Mouse (Mus musculus): ENCODE results near the gene Enpp1.

The Enpp1 gene

DNA sequence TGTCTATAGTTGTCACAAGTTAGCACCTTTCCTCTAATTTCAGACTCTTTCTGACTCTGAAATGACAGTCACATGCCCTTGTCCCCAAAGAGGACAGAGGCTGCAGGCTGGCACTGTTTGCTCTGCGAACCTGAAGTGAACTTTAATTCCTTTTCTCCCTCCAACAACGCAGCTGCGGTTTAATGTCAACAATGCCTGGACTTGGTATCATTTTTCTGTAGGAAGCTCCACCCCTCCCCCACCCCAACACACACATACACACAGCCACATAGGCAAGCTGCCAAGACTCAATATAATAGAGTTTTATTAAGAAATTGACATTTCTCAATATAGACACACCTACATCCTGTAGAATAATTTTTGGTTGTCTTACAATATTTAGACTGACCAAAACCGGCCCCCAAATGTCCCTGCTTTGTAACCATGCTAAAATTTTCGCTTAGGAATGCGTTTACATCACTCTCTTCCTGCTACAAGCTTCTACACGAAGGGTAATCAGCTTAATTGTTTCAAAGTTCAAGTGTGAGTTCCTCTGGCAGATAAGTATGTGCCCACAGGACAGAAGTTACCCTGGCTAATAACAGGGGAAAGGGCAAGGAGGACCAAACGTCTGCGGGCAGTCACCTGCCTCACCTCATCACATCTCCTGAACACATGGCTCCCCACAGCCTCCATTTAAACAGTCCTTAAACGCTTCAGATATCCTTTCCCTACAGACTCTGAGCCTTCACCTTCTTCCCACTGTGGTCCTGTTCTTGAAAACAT lies 73.5 kb downstream of the Enpp1 start:
- in situ Hi-C loops (cut with MboI, MseI): loop anchor here in 1 of 2 experiments (10.0 kb wide), 1 partner anchor 226 kb away; the partner anchor contains the start of gene Med23

GRCm38 (mm10) chr10:24636986-24637385 lies 75.0 kb downstream of the Enpp1 start:
- in situ Hi-C loops (cut with MboI, MseI): loop anchor here in 1 of 2 experiments (10.0 kb wide), 1 partner anchor 228 kb away; the partner anchor contains the start of gene Med23

DNA sequence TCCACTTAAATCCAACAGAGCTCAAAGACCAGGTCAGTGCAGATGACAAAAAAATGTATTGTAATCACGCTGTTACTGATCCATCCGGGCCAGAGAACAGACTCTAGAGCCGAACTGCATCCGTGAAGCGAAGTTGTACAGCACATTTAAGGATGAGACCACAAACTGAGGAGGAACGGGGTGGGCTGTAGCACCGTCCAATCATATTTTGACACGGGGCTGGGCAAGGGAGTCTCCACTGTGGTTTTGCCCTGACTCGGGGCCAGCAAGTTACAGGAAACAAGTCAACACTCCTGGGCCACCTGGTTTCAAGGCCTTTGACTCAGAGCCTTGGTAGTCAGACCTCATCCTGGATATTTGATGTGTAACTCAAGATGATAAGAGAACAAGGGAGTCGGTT lies 76.1 kb downstream of the Enpp1 start:
- in situ Hi-C loops (cut with MboI, MseI): loop anchor here in 1 of 2 experiments (10.0 kb wide), 1 partner anchor 229 kb away; the partner anchor contains the start of gene Med23

DNA sequence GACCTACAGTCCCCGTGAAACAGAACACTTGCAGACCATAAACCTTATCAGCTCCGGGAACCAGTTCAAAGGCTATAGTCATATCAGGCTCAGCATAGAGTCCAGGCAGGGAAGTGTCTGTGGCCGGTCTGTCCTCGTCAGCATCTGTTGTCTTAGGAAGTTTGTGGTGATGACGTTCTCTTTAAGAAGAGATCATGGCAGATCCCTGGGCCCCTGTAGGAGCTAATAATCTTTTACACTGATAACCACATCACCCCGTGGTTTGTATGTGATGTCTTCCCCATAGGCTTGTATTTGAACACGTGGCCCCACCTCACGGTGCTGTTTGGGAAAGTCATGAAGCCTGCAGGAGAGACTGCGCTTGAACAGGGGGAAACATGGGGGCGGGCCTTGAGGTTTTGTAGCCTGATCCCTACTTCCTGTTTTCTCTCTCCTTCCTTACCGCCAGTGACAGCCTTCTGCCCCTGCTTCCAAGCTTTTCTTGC lies 76.6 kb downstream of the Enpp1 start:
- in situ Hi-C loops (cut with MboI, MseI): loop anchor here in 1 of 2 experiments (10.0 kb wide), 1 partner anchor 229 kb away; the partner anchor contains the start of gene Med23

GRCm38 (mm10) chr10:24634288-24634687 lies 77.7 kb downstream of the Enpp1 start:
- in situ Hi-C loops (cut with MboI, MseI): loop anchor here (5.0 to 10.0 kb wide), 2 partner anchors 73 to 231 kb away; partner anchors contain the start of gene Med23 (in 1 of the 2)

- in situ Hi-C loops (cut with MboI, MseI): loop anchor here (5.0 to 10.0 kb wide), 2 partner anchors 76 to 234 kb away; partner anchors contain the start of gene Med23 (in 1 of the 2)
Observed at GRCm38 (mm10) chr10:24631122-24631521, 80.8 kb downstream of the Enpp1 start.

GRCm38 (mm10) chr10:24630469-24631081 lies 81.4 kb downstream of the Enpp1 start:
- in situ Hi-C loops (cut with MboI, MseI): loop anchor here (5.0 to 10.0 kb wide), 2 partner anchors 77 to 234 kb away; partner anchors contain the start of gene Med23 (in 1 of the 2)

- in situ Hi-C loops (cut with MboI, MseI): no loop called here
Observed at GRCm38 (mm10) chr10:24629086-24629720, 82.8 kb downstream of the Enpp1 start.

- in situ Hi-C loops (cut with MboI, MseI): no loop called here
Observed at GRCm38 (mm10) chr10:24628466-24628865, 83.5 kb downstream of the Enpp1 start.

DNA sequence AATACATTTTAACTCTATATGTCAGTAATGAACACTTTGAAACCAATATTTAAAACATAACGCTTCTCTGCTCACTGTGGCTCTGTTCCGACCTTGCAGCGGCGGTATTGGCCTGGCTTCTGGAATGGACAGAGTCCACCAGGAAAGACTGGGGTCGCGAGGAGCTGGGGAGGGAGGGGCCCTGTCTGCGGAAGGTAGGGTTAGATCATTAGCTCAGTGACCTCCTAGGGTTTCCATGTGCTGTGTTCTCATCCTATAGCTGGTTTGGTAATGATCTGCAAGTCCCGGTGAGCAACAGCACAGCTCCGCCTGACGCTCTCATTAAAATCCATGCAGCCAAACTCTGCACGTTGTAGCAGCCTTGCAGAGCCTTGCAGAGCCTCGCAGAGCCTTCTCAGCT lies 84.7 kb downstream of the Enpp1 start:
- in situ Hi-C loops (cut with MboI, MseI): no loop called here

DNA sequence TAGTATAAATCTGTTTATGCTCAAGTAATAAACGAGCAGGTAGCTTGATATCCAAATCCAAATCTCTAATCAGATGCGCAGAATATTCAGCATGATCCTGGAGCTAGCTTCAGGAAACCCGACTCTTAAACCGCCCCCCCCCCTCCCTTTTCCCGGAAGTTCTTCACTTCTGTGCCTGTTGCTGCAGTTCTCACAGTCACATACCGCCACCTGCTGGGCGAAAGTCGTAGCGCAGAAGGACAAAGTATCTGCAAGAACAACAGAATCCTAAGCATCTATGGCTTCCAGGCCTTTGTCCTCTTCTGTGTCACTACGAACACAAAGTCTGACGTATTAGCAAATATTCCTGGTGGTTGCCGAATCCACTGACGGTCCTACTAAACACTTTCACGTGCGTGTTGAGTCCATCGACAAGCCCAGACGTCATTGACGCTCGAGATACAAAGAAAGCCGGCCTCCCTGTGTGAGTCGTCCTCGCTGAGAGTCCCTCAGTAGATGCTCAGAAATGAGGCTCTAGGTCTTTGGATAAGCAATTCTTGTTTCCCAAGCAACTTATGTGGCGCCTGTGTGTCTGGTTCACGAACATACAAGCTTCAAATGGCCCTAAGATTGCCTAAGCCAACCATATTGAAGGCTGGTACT lies 86.8 kb downstream of the Enpp1 start:
- in situ Hi-C loops (cut with MboI, MseI): no loop called here

DNA sequence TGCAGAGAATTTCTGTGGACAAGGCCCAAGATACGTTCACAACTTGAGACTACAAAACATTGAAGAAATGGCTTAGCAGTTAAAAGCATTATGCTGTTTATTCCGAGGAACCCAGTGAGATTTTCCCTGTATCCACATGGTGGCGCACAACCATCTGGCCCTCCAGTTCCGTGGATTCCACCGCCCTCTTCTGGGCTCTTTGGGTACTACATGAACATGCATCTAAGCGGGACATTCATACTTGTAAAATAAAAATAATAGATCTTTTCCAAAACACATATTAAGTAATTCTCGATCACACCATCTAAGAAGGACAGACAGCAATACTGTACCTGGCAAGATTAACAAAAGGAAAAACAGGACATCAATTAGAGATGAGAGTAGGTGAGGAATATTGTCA lies 89.4 kb downstream of the Enpp1 start:
- in situ Hi-C loops (cut with MboI, MseI): no loop called here

DNA sequence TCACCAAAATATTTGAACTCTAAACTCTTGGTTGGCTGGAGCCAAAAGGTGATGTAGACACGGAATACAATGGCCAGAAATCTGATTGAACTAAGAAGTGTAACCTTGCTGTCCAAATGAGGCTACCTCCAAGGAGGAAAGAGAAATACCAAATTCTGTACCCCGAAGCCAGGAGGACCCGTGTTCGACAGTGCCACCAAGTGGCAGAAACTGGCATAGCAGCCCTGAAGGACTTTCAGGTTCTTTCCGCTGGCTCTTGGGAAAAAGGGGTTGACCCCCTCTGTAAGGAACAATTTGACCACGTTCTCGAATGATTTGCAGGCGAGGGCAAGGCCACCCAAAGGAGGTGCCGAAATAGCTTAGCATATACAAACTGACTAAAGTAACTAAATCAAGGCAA lies 90.4 kb downstream of the Enpp1 start:
- in situ Hi-C loops (cut with MboI, MseI): no loop called here

DNA sequence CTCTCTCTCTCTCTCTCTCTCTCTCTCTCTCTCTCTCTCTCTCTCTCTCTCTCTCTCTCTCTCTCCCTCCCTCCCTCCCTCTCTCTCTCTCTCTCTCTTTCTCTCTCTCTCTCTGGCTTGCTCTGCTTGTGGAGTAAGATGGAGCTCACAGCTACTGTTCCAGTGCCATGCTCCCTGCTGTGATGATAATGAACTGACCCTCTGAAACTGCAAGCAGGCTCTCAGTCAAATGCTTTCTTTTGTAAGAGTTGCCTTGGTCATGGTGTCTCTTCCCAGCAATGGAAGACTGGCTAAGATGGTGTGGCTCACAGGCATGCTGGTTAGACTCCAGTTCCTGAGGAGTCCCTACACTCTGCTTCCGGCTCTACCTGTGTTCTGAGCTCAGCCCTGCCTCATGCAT lies 95.4 kb downstream of the Enpp1 start:
- in situ Hi-C loops (cut with MboI, MseI): loop anchor here in 1 of 2 experiments (10.0 kb wide), 1 partner anchor 282 kb away; no protein-coding TSS in a partner anchor

- in situ Hi-C loops (cut with MboI, MseI): loop anchor here in 1 of 2 experiments (10.0 kb wide), 1 partner anchor 281 kb away; no protein-coding TSS in a partner anchor
Observed at GRCm38 (mm10) chr10:24615799-24616198, 96.2 kb downstream of the Enpp1 start.

DNA sequence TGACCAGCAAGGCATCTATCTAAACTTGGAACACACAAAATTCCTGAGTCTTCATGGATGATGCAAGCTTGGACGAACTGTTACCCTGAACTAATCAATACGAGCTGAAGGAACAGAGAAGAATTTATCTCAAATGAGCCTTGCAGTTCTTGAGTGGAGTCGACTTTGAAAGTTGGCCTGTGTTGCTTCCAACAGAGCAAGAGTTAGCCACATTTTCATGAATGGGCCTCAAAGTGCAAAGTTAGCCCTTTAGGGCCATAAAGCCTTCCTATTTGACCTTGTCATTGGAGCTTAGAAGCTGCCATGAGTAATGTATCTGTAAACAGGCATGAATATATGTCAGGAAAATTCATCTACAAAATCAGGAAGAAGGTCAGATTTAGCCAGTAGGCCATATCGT lies 97.2 kb downstream of the Enpp1 start:
- in situ Hi-C loops (cut with MboI, MseI): loop anchor here in 1 of 2 experiments (10.0 kb wide), 1 partner anchor 280 kb away; no protein-coding TSS in a partner anchor

DNA sequence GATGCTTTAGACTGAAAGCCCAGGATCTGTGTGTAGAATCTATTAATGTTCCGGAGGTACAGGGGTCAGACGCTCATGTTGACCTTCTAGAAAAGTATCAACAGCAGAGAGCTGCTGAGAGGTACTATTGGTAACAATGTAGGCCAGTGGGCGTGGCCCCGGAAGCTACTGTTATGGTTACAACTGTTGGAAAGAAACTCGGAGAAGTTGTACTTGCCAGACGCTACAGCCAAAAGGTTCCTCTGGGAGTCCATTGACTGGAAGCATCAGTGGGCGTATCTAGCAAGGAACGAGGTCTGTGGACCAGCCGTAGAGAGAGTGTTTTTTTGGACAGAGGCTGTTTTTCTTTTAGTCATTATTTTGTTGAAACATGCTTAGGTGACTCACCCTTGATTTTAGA lies 102.2 kb downstream of the Enpp1 start:
- in situ Hi-C loops (cut with MboI, MseI): loop anchor here in 1 of 2 experiments (10.0 kb wide), 1 partner anchor 275 kb away; no protein-coding TSS in a partner anchor

DNA sequence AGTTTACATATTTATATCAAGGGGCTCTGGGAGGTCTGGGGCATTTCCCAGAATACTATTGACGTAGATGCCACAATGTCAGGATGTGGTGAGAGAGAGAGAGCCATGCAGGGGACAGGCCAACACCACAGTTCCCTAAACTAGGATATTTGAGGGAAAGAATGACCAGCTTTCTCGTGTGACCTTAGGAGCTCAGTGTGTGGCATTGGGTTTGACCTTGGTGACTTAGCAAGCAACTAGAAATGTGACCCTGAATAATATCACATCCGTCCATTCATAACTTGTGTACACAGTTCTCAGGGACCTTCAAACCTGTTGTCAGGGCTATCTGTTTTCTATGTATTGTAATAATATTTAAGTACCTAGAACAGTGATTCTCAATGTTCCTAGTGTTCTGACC lies 102.8 kb downstream of the Enpp1 start:
- in situ Hi-C loops (cut with MboI, MseI): no loop called here

GRCm38 (mm10) chr10:24603727-24604126 lies 108.2 kb downstream of the Enpp1 start:
- in situ Hi-C loops (cut with MboI, MseI): no loop called here

DNA sequence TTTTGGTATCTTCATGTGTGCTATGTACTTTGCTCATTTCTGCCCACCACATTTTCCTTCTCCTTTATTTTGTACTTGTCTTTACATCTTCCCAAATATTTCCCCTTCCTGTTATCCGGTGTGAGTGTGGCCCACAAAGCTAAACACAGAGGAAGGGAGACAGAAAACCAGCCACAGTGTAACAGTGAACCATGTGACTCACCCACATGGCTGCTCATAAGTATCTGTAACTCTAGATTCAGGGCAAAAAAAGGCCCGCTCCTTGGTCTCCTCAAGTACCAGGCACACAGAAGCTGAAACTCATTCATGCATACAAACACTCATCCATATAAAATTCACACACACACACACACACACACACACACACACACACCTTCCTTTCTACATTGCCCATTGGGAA lies 108.9 kb downstream of the Enpp1 start:
- in situ Hi-C loops (cut with MboI, MseI): no loop called here

GRCm38 (mm10) chr10:24599802-24600201 lies 112.2 kb downstream of the Enpp1 start:
- in situ Hi-C loops (cut with MboI, MseI): no loop called here

Measured in T-helper 17 cell (primary cell).